Mouse (Mus musculus) heart, embryonic 11.5 days (tissue): Measurements from ENCODE around the gene Ankrd6. TPM values are rescaled to one million over a fixed set of nuclear protein-coding genes. Genes with fewer than 3 reads are reported as not detected.
A peak's percentile ranks its signal among the peaks of the same experiment; 100 is the strongest.

Experiments used
- ATAC-seq: fragments of 200-750 bp; cut with Nextera tagmentation; replicated peaks from 2 replicates; pipeline ENCODE4 v1.8.0; 2017; ENCODE audit warnings: moderate library complexity; ENCODE audit not compliant: insufficient number of reproducible peaks, low FRiP score, low TSS enrichment
- H3K27ac ChIP-seq: fragments of 300-500 bp; sonication (generic); 2 replicates; pipeline ENCODE4 v1.5.1; 2014; ENCODE audit warnings: mild to moderate bottlenecking, low read depth, low read length
- H3K27me3 ChIP-seq: fragments of 300-500 bp; sonication (generic); 2 replicates; pipeline ENCODE4 v1.6.1; 2014; ENCODE audit warnings: mild to moderate bottlenecking, low read length, mixed read lengths; ENCODE audit not compliant: control insufficient read depth, insufficient read depth
- H3K36me3 ChIP-seq: fragments of 300-500 bp; sonication (generic); 2 replicates; pipeline ENCODE4 v1.6.1; 2014; ENCODE audit warnings: mild to moderate bottlenecking, low read length, moderate library complexity, mixed read lengths; ENCODE audit not compliant: control insufficient read depth, insufficient read depth
- H3K4me1 ChIP-seq: fragments of 300-500 bp; sonication (generic); 2 replicates; pipeline ENCODE4 v1.6.1; 2014; ENCODE audit warnings: low read length; ENCODE audit not compliant: control insufficient read depth, insufficient read depth
- H3K4me2 ChIP-seq: fragments of 300-500 bp; sonication (generic); 2 replicates; pipeline ENCODE4 v1.6.1; 2014; ENCODE audit warnings: mild to moderate bottlenecking, moderate library complexity
- H3K4me3 ChIP-seq: fragments of 300-500 bp; sonication (generic); 2 replicates; pipeline ENCODE4 v1.5.1; 2014; ENCODE audit warnings: low read depth, low read length
- H3K9ac ChIP-seq: fragments of 300-500 bp; sonication (generic); 2 replicates; pipeline ENCODE4 v1.6.1; 2014; ENCODE audit warnings: mild to moderate bottlenecking, low read depth, low read length, moderate library complexity
- H3K9me3 ChIP-seq: fragments of 300-500 bp; sonication (generic); replicated peaks from 2 replicates; pipeline ENCODE4 v1.6.1; 2016; ENCODE audit warnings: low read length; ENCODE audit not compliant: control insufficient read depth
- WGBS: fragments of 180-500 bp; shearing (Covaris S2); extraction: QIAGEN DNeasy Blood & Tissue Kit; methylation state at CpG from one replicate; pipeline ENCODE4 v1.1.7; 2014; ENCODE audit not compliant: insufficient replicate concordance; 5-methylcytosine and 5-hydroxymethylcytosine counted together
- polyA plus RNA-seq: library from polyadenylated mRNA; unstranded; fragments of >200 nt; fragmentation: Nextera tagmentation; extraction: Ambion mirVana; gene quantifications from 2 replicates; pipeline ENCODE4 v1.2.1, GENCODE M21; 2014

Ankrd6 gene
- polyA plus RNA-seq, 1 experiment from 2014 or later = 5.4 TPM

GRCm38 (mm10) chr4:32907631-32908030 is 43.0 kb downstream of the Ankrd6 start:
- Histone ChIP-seq H3K9me3 (no peaks in the 10 kb centered on the region), H3K4me1 (peaks cover 20% of the 10 kb centered on the region), H3K36me3 (no peaks in the 10 kb centered on the region), H3K4me2 (no peak overlapping the region), H3K27ac (no peak overlapping the region), H3K4me3 (no peak overlapping the region), H3K27me3 (no peaks in the 10 kb centered on the region), H3K9ac (no peak overlapping the region)
- WGBS = 58% methylated on average over 3 of the region's 3 CpGs
- ATAC-seq = no peak

GRCm38 (mm10) chr4:32906627-32907026 is 44.0 kb downstream of the Ankrd6 start:
- H3K27me3 ChIP-seq = no peaks in the 10 kb centered on the region
- WGBS = 33% methylated on average over 6 of the region's 6 CpGs
- H3K9me3 ChIP-seq = no peaks in the 10 kb centered on the region
- peaks cover 20% of the 10 kb centered on the region for H3K4me1 ChIP-seq
- H3K36me3 ChIP-seq = no peaks in the 10 kb centered on the region
- H3K4me2 ChIP-seq = no peak overlapping the region; the same call in 1 of the 2 replicates
- no peak overlapping the region for H3K4me3 ChIP-seq
- no peak overlapping the region for H3K9ac ChIP-seq
- peak overlapping the region; percentile 55; the same call in 1 of the 2 replicates for H3K27ac ChIP-seq
- ATAC-seq = peak; percentile 40; the same call in 1 of the 2 replicates

- peaks cover 20% of the 10 kb centered on the region for H3K4me1 ChIP-seq
- H3K27me3 ChIP-seq = no peaks in the 10 kb centered on the region
- no peak overlapping the region for H3K9ac ChIP-seq
- WGBS = 91% methylated on average over 2 of the region's 2 CpGs
- H3K4me3 ChIP-seq = no peak overlapping the region
- no peaks in the 10 kb centered on the region for H3K36me3 ChIP-seq
- H3K27ac ChIP-seq = no peak overlapping the region; the same call in 1 of the 2 replicates
- H3K4me2 ChIP-seq = no peak overlapping the region
- no peaks in the 10 kb centered on the region for H3K9me3 ChIP-seq
- ATAC-seq = no peak
Observed at GRCm38 (mm10) chr4:32905913-32906312, 44.7 kb downstream of the Ankrd6 start.

GRCm38 (mm10) chr4:32905381-32905780 is 45.3 kb downstream of the Ankrd6 start:
- WGBS = 72% methylated on average over 2 of the region's 2 CpGs

GRCm38 (mm10) chr4:32903826-32904225 is 46.8 kb downstream of the Ankrd6 start:
- WGBS = 88% methylated on average over 7 of the region's 7 CpGs
- no peak for ATAC-seq
- H3K4me1 ChIP-seq = peaks cover 15% of the 10 kb centered on the region

More at GRCm38 (mm10) chr4:32905381-32905780, 45.3 kb downstream of the Ankrd6 start:
- Histone ChIP-seq H3K27me3 (no peaks in the 10 kb centered on the region), H3K4me3 (no peak overlapping the region), H3K9ac (0 out of 2 replicates have a peak overlapping the region, but pooled peaks have one; percentile 30), H3K27ac (no peak overlapping the region), H3K4me2 (no peak overlapping the region), H3K4me1 (peaks cover 20% of the 10 kb centered on the region), H3K9me3 (no peaks in the 10 kb centered on the region), H3K36me3 (no peaks in the 10 kb centered on the region)
- ATAC-seq = no peak

GRCm38 (mm10) chr4:32899051-32899450 is 51.6 kb downstream of the Ankrd6 start:
- Histone ChIP-seq H3K27me3 (no peaks in the 10 kb centered on the region), H3K36me3 (no peaks in the 10 kb centered on the region), H3K27ac (no peak overlapping the region), H3K9me3 (peaks cover 9% of the 10 kb centered on the region; the same call in 1 of the 2 replicates), H3K4me3 (no peak overlapping the region), H3K4me1 (no peaks in the 10 kb centered on the region), H3K4me2 (no peak overlapping the region), H3K9ac (no peak overlapping the region)
- WGBS = 76% methylated on average over 4 of the region's 4 CpGs
- no peak for ATAC-seq

More at GRCm38 (mm10) chr4:32903826-32904225, 46.8 kb downstream of the Ankrd6 start:
- Histone ChIP-seq H3K4me2 (no peak overlapping the region), H3K9ac (no peak overlapping the region), H3K27me3 (no peaks in the 10 kb centered on the region), H3K9me3 (no peaks in the 10 kb centered on the region), H3K36me3 (no peaks in the 10 kb centered on the region), H3K4me3 (no peak overlapping the region), H3K27ac (no peak overlapping the region)

- H3K27ac ChIP-seq = no peak overlapping the region
- WGBS = 90% methylated on average over 10 of the region's 10 CpGs
Observed at GRCm38 (mm10) chr4:32891341-32891740, 59.3 kb downstream of the Ankrd6 start.

GRCm38 (mm10) chr4:32890735-32891098 is 59.9 kb downstream of the Ankrd6 start:
- WGBS = 78% methylated on average over 5 of the region's 5 CpGs
- H3K9ac ChIP-seq = no peak overlapping the region
- no peak for ATAC-seq
- peaks cover 14% of the 10 kb centered on the region for H3K9me3 ChIP-seq
- H3K4me3 ChIP-seq = no peak overlapping the region
- H3K27ac ChIP-seq = peak overlapping the region; percentile 60
- peak overlapping the region; percentile 40; the same call in 1 of the 2 replicates for H3K4me2 ChIP-seq
- peaks cover 17% of the 10 kb centered on the region for H3K4me1 ChIP-seq
- H3K27me3 ChIP-seq = no peaks in the 10 kb centered on the region
- H3K36me3 ChIP-seq = no peaks in the 10 kb centered on the region

More at GRCm38 (mm10) chr4:32891341-32891740, 59.3 kb downstream of the Ankrd6 start:
- H3K9me3 ChIP-seq = peaks cover 14% of the 10 kb centered on the region
- H3K4me3 ChIP-seq = no peak overlapping the region
- ATAC-seq = no peak
- no peaks in the 10 kb centered on the region for H3K36me3 ChIP-seq
- no peak overlapping the region for H3K9ac ChIP-seq
- peaks cover 17% of the 10 kb centered on the region for H3K4me1 ChIP-seq
- H3K4me2 ChIP-seq = no peak overlapping the region
- H3K27me3 ChIP-seq = no peaks in the 10 kb centered on the region
